Mouse (Mus musculus) yolk sac, embryonic 10.5 days (tissue): ENCODE data around the gene Fam241b.

ENCODE experiments used
- DNase-seq: peaks from one replicate; pipeline ENCODE4 v3.0.0-alpha.2; 2017; ENCODE audit warnings: low spot score

The Fam241b gene

DNA sequence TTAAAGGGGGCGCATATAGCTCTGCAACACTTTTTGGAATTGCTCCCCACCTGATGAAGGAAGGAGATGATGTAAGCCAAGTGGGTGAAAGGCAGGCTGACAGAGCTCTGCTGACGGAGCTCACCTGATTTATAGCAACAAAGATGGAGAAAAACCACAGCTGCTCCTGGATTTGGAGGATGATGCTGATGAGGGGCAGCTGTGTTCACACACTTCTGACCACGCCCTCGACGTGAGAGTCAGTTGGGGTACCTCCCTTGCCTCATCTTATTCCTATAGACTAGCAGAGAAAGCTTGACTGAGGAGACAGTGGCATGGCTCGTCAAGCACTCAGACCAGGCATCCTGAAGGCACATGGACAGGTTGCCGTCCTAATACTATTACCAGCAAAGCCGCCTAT lies at the start of gene Fam241b:
Gene Fam241b, minus strand, starts transcription at position 101 of the 400 bp plus-strand sequence.
- DNase-seq: no peak

DNA sequence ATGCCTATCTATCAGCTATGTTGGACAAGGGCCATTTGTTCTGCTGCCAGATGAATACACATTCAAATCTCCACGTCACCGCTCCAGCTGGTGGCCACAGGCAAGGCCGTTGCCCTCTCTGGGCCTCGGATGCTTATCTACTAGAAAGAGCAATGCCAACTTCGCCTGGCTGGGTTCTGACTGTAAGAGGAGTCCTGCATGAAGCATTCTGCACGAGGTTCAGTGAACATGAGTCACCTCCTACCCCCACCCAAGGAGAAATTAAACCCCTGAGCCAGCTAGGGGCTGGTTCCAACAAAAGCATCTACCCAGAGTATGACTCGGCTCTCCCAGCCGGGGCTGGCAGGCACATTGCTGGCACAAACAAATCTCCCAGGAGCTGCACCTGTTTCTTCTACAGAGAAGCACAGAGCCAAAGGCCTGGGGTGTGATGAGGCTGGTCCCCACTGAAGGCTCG lies 49.0 kb upstream of the Fam241b start:
- DNase-seq: no peak

DNA sequence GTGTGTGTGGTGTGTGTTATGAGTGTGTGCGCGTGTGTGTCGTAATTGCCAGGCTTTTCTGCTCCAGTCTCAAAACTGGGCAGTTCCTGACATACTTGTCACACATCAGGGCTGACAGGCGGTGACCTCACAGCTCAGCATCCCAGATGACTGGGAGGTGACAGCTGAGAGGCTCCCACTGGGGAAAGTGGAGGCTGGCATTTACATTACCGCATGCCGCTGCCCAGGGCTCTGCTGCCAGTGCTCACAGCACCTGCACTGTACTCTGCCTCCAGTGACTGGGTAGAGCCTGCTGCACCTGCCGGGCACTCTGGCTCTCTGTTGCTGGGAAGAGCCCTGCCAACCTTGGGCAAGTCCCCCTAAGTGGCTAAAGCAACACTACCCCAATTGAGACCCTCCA lies 47.1 kb upstream of the Fam241b start:
- no peak for DNase-seq

DNA sequence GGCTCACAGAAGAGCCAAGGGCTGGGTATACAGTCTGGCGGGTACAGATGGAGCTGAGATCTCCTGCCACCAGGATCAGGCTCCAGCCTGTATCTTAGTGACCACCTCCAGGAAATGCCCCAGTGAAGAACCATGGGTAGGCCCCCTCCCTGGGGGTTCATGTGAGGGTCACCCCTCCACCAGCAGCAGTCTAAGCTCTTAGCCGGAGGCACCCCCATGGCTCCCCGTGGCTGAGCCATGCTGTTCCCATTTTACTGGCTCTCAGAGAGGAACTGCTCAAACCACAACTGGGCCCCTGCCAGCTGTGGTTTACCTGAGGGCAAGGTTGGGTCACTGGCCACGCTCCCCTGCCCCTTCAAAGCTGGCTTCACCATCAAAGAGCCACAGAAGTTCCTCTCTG lies 46.2 kb upstream of the Fam241b start:
- DNase-seq: no peak

DNA sequence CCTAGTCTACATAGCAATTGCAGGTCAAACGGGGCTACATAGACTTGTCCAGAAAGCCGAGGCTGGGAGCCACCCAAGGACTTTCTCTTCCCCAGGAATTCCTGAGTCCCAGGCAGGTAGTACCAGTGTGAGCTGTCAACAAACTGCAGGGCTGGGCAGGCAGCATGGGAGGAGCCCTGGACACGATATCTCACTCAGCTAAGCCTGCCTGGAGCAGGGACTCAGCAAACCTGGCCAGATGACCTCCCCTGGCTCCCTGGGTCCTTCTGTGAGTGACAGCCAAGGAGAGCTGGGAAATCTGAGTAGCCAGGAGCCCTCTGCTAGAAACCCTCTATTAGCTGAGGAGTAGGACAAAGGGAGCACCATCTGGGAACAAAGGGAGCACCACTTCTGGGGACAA lies 45.6 kb upstream of the Fam241b start:
- no peak for DNase-seq

DNA sequence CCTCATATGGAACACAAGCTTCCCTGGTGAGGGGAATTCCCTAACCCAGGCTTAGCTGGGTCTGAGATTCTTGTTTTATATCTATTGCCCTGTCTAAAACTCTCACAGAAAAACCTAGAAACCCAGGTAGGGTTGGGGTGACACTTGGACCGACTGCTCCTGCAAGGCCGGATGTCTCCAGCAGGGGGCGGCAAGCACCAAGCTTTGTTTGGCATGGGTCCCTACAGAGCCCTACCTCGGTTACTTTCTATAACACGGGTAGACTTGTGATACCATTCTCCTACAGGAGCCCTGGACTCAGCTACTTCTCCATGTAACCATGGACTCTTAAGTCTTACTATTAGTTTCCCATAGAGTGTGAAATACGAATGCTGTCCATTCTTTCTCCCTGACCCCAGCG lies 43.2 kb upstream of the Fam241b start:
- DNase-seq: peak; percentile 59

DNA sequence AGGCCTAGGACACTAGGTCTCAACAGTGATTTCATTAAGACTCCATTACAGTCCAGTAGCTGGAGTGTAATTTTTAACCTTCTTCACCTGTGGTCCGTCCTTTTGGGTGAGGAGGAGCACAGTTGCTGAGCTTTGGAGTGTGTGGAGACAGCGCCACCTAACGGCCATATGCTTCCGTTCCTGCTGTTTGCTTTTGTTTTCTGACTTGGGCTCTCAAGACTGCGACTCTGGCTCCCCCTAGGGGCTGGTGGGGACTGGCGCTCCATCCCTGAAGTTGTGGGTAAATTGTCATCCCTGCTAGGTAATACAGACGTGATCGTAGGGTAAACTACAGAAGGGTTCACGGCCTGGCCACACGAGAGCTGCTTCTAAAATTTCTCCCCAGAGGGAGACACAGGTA lies 39.3 kb upstream of the Fam241b start:
- peak; percentile 80 for DNase-seq

DNA sequence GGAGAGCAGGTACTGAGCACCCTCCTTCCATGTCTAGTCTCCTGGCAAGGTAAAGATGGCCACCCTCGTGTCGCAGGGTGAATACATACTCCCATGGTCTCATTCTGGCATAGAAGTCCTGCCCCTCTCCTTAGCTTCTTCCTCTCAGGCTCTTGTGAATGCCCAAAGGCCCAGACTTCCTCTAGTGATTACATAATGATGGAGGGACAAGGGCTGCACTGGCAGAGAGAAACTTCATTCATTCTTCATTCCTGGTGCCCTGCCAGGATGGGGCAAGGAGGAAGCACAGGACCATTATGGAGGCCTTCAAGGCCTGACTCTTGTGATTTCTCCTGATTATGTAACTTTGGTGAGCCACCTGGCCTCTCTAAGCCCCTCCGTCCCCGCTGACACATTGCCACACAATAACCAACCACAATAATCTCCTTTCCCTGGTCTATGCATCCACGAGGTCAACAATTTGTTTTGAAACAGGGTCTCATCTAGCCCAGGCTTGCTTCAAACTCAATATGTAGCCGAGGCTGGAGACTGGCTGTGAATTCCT lies 38.8 kb upstream of the Fam241b start:
- DNase-seq: no peak

DNA sequence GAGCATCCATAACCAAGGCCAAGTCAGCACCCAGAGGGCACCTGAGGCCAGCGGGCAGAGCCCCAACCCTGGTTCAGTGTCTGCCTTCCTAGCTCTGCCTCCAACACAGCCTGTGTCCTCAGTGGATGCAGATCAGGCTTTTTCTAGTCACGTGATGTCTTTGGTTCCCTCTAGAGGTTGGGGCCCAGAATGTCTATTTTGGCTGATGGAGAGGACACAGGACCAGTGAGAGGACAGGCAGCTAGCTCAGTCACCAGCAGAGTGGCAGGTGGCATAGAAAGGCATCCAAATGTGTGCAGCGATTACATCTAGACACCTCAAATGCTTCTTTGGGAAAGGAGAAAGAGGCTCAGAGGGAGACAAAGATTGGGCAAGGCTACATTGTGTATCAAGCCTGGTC lies 38.0 kb upstream of the Fam241b start:
- DNase-seq: no peak

DNA sequence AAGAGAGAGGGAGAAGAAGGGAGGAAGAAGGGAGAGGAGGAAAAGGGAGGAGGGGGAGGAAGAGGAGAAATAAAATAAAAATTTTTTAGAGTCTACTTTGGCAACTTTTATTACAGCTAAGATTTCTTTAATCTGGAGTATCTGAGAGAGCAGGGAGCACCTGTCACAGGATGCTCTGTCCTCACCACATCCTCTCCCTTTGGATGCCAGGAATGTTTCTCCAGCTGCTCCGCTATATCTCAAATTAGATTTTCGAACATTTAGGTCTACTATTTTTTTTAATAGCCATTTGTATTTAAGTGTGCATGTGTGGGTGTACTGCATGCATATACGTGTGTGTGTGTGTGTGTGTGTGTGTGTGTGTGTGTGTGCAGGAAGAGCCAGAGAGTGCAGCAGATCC lies 36.2 kb upstream of the Fam241b start:
- no peak for DNase-seq

DNA sequence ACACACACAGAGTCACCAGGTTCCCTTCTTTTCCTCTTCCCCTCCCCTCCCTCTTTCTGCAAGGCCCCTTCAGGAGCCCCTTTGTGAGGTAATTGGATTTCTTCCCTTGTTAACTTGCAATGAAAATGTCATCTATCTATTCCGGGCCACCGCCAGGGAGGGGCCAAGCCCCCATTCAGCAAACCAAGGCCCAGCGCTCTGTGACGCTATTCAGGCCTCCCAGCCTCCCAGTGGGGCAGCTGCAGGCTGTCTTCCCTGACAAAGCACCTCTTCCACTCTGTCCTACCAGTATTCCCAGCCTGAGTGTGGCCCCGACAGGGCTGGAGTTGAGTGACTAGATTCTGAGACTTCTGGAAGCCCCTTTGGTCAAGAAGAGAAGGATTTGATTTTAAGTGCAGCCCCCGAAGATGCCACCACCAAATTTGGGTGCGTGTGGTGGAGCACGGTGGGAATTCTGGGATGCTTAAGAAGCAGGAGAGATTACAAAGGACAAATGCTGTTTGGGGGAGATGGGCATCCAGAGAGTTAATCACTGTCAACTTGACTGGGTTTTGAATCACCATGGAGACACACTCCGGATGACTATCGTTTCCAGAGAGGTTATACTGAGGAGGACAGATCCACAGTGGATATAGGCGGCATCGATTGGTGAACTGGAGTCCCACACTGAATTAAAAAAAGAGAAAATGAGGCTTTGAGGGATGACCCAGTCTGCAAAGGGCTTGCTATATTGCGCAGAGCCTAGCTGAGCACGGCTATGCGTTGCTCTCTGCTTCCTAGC lies 31.0 kb upstream of the Fam241b start:
- no peak for DNase-seq

DNA sequence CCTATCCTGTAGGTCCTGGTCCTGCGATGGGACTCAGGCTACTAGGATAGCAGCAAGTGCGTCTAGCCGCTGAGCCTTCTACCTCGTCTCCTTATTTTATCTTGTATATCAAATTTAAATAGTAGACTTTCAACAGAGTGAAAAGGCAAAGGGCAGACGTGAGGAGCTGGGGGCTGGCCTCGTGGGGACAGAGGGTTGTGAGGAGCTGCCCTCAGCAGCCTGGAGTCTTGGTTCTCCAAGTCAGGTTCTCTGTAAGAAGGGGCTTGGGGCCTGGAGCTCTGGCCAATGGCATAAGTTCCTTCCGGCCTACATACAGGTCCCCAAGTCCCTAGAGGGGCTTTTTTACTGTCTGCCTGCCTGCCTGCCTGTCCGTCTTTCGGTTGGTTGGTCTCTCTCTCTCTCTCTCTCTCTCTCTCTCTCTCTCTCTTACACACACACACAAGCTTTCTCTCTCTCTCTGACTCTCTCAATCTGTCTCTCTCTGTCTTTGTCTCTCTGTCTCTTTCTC lies 30.3 kb upstream of the Fam241b start:
- no peak for DNase-seq

DNA sequence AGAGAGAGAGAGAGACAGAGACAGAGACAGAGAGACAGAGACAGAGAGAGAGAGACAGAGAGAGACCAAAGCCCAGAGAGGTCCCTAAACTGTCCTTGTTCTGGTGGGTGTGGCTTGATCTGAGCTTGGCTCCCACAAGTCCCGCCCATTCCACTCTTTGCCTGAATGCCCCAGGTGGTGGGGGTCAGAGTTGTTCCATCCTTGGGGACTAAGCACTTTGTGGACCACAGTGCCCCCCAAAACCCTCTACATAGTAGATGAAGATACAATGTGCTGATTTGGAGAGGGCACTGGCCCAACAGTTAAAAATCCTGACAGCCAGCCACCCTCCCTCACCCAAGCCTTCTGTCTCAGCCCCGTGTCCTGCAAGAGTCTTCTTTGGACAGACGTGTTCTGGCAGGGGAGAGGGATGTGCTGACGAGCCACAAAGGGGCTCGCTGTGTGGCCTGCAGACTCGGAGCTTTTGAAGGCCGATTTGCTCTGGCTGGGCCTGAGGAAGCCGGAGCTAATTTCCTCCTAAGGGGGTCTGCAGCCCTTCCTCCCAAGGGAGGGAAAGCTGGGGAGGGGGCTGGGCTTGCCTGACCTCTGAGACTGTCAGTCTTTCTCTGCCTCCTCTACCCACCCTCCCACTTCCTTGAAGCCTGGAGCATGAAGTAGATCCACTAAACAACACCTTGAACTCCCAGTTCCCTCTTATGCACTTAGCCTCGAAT lies 29.3 kb upstream of the Fam241b start:
- DNase-seq: no peak

DNA sequence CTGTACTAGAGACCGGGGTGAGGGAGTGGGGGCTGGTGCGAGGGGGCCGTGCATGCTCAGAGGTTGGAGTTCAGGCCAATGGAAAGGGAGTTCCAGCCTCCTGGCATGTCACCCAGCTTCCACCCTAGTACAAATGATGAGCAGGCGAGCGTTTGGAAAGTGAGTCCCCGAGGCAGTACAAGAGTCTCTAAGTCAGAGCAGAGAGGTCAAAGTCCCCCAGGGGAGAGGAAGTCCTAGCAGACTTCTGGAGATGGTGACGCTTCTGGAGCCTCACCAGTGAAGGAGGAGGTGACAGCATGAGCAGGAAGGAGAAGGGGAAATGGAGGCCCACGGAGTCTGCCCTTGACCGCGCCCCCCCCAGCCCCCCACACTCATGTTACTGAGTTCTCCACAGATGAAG lies 18.7 kb upstream of the Fam241b start:
- peak; percentile 19 for DNase-seq

DNA sequence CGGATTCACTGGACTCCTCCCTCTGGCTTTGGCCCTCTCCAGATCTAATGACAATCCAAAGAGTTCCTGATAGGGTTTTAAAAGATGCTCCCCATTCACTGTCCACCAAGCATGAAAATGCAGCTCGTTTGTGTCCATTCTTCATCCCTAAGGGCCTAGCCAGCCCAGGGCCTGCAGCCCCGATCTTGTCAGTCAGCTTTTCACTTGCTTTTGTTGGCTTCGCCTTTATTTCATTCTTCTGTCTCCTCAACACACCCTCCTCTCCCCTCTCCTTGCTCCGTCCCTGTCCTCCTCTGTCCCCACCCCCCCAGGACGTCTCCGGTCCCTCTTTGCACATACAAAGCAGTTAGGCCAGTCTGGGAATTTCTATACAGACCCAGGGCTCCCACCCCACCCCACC lies 6.2 kb upstream of the Fam241b start:
- no peak for DNase-seq

DNA sequence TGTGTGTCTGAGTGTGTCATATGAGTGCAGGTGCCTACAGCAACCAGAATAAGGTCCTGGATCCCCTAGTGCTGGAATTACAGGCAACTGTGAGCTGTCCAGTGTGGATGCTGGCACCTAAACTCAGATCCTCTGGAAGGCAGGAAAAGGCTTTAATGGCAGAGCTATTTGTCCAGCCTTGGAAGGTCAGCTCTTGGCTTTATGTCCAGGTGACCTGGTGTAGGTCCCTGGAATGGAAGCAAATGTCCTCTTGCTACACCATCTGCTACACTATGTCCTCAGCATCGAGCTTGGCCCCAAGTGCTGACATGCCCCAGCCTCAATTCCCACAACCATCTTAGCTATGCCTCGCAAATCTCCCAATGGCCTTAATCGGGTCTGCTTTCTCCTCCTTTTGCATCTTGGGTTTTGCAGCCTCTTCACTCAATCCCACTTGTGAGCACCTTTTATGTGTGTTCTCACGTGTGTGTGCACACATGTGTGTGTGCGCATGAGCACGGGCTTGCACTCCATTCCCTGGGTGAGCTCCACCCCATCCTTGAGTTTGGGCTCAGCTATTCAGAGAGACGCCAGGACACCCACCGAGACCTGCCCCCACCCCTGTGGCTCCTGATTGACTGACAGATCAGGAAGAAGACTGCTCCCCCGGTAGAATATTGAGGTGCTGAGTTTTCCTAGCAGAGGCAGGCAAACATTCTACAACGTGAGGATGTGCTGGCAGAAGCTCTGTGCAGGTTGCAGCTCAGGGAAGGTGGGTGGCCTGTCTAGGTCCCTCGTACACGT lies 3.9 kb upstream of the Fam241b start:
- no peak for DNase-seq

DNA sequence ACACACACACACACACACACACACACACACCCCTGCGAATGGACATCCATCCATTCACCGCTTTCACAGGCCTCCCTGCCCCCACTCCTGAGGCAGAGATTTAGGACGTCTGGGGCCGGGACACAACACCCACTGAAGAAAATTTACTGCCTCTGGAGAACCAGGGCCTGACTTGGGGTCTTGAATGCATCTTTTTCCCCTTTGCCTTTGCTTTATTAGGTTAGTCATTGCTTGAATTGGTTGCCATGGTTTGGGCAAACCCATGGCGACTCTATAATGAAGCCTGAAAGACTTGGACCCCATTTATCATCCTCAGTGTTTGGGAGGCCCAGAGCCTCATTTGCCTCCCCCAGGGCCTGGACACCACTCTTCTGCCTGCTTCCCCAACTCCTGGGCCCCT lies 2.2 kb upstream of the Fam241b start:
- no peak for DNase-seq

DNA sequence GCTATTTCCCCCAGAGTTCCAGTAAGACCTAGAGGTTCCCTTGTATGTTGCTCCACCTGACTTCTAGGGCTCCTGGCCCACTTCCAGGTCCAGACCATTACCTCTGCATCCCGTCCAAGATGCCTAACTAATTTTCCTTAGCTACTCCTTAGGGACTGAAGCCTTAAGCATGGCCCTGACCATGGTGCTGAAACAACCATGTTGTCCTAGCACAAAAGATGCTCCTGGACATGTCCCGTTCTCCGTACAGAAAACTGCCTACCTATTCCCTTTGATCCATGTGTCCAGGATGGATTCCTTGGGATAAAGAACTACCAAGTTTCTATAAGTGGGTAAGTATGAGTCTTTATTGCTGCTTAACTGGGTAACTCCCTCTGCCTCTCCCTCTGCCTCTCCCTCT lies 5.7 kb downstream of the Fam241b start:
- DNase-seq: peak; percentile 13

DNA sequence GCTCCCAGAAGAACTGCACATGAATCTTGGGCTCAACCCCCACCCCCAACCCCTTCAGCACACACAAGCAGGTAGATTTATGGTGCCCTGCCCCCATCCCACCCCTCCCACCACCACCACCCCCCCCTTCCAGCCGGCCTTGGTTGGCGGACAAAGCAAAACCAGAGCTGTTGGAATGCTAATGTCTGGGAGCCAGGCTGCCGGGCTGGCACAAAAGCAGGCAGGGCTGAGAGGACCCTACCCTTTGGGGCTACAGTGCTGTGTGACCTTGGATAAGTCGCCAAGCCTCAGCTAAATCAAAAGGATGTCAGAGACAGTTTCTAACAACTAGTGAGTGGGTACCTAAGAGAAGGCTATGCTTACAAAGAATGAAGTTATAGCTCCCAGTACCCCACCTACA lies 6.6 kb downstream of the Fam241b start:
- no peak for DNase-seq

DNA sequence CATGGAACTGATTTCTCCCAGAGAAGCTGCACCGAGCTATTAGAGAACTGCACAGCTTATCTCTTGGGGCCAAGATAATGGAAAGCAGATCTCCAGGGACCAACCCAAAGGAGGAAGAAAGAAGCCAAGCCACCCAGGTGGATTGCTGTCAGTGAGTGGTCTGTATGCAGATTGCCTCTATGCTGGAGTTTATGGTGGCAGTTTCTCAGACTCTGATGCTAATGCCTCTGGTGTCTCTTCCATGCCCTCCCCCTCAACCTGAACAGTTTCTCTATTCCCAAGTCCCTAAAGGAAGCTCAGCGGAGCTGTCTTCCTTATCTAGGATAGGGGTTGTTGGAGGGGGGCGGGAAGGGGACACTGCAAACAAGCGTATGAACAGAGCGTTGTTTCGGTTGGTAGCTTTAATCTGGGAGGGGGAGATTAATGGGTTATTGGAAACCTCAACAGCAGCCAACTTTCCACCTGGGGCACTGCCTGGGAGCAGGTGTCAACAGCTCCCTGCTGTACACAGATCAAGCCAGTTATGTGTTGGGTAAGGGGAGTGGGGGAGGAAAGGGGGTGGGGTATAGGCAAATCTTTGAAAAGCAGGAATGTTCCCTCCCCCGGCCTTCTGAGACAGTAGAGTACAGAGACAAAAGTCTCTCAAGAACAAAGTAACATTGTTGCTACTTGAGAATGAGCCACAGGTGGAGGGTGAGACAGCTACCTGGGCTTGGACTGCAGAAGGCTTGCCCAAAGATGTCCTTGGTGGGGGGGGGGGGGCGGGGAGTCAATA lies 7.8 kb downstream of the Fam241b start:
- no peak for DNase-seq

DNA sequence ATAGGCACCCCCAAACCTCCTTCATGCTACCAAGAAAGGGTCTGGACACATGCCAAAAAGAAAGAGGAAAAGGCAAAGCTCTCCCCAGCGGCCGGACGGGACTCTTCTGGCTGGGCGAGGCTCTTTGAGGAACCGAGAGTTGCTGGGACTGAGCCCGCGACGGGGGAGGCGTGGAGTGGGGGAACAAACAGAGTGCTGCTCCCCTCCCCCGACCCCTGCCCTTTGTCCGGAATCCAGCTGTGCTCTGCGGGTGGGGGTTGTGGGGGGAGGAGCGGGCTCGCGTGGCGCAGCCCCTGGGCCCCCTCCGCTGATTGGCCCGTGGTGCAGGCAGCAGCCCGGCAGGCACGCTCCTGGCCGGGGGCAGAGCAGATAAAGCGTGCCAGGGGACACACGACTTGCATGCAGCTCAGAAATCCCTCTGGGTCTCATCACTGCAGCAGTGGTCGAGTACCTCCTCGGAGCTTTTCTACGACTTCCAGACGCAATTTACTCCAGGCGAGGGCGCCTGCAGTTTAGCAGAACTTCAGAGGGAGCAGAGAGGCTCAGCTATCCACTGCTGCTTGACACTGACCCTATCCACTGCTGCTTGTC lies 10.9 kb downstream of the Fam241b start, which contains the start of gene Neurog3:
Gene Neurog3, plus strand, starts transcription at position 400 of the 591 bp plus-strand sequence.
- no peak for DNase-seq
